Mouse (Mus musculus) small intestine, adult 2 months (tissue): ENCODE measurements around the gene Trim27.

Source experiments
- CTCF ChIP-seq: fragments of 200-500 bp; IDR thresholded peaks from 2 replicates; pipeline ENCODE4 v1.5.1; 2012; ENCODE audit warnings: low read depth, mild to moderate bottlenecking, control low read depth, inconsistent platforms, low read length, moderate library complexity, mixed read lengths; ENCODE audit not compliant: insufficient replicate concordance, insufficient read length; ENCODE audit errors: extremely low read depth
- POLR2A ChIP-seq: fragments of 200-500 bp; IDR thresholded peaks from 2 replicates; pipeline ENCODE4 v1.6.1; 2012; ENCODE audit warnings: low read depth, mild to moderate bottlenecking, control low read depth, inconsistent platforms, low read length, moderate library complexity

- no peak for TF ChIP-seq POLR2A
- TF ChIP-seq CTCF, result no peak
Observed at GRCm38 (mm10) chr13:21171156-21171530, 8.1 kb upstream of the Trim27 start.
